Mouse (Mus musculus) C2C12 (cell line): ENCODE results near the gene 1810062G17Rik. TPM values are rescaled to one million over a fixed set of nuclear protein-coding genes. Genes with fewer than 3 reads are reported as not detected.
A peak's percentile ranks its signal among the peaks of the same experiment; 100 is the strongest.

Experiments used
- H3K27me3 ChIP-seq: one replicate; pipeline ENCODE4 v1.6.1; 2011; ENCODE audit not compliant: control insufficient read depth, insufficient read depth, insufficient read length
- H3K36me3 ChIP-seq: one replicate; pipeline ENCODE4 v1.6.1; 2011; ENCODE audit not compliant: control insufficient read depth, insufficient read depth
- H3K4me3 ChIP-seq: one replicate; pipeline ENCODE4 v1.5.1; 2011; ENCODE audit warnings: mild to moderate bottlenecking, control low read depth; ENCODE audit not compliant: poor library complexity, insufficient read depth, severe bottlenecking
- H3K79me2 ChIP-seq: one replicate; pipeline ENCODE4 v1.6.1; 2011; ENCODE audit not compliant: control insufficient read depth, insufficient read depth
- H3K79me3 ChIP-seq: one replicate; pipeline ENCODE4 v1.6.1; 2011; ENCODE audit warnings: low read depth, control low read depth
- H3ac ChIP-seq: one replicate; pipeline ENCODE3; 2011; ENCODE audit warnings: low read depth; ENCODE audit not compliant: control insufficient read depth, insufficient read length
- CEBPB ChIP-seq: IDR thresholded peaks from one replicate; pipeline ENCODE4 v1.6.1; 2011; ENCODE audit warnings: low read depth, mild to moderate bottlenecking, control low read depth, moderate library complexity
- CTCF ChIP-seq: IDR thresholded peaks from one replicate; pipeline ENCODE4 v1.5.1; 2011; ENCODE audit not compliant: control insufficient read depth, insufficient read depth, insufficient read length
- FOSL1 ChIP-seq: IDR thresholded peaks from one replicate; pipeline ENCODE4 v1.8.0; 2011; ENCODE audit warnings: mild to moderate bottlenecking, low read length; ENCODE audit not compliant: poor library complexity, insufficient read depth, severe bottlenecking
- MAX ChIP-seq: IDR thresholded peaks from one replicate; pipeline ENCODE4 v1.6.1; 2011; ENCODE audit warnings: mild to moderate bottlenecking, control low read depth
- MYOD1 ChIP-seq: IDR thresholded peaks from one replicate; pipeline ENCODE4 v1.6.1; 2011; ENCODE audit warnings: low read depth; ENCODE audit not compliant: control insufficient read depth, insufficient read length
- MYOG ChIP-seq: IDR thresholded peaks from one replicate; pipeline ENCODE4 v1.6.1; 2011; ENCODE audit not compliant: control insufficient read depth, insufficient read length; ENCODE audit errors: extremely low read depth
- USF1 ChIP-seq: IDR thresholded peaks from one replicate; pipeline ENCODE4 v1.6.1; 2011; ENCODE audit warnings: low read depth, mild to moderate bottlenecking, control low read depth, moderate library complexity
- long read RNA-seq, 2 experiments: library from polyadenylated mRNA; unstranded; transcript quantifications; one replicate each; pipeline ENCODE4 v2.0.0; 2019 to 2020
- polyA plus RNA-seq: library from polyadenylated mRNA; unstranded; fragments of >200 nt; fragmentation: generic; extraction: Trizol; gene quantifications from one replicate; pipeline ENCODE4 v1.2.1, GENCODE M21; 2012; ENCODE audit warnings: missing spikeins

Gene 1810062G17Rik
- 0.33 TPM for polyA plus RNA-seq
- long read RNA-seq, experiment 1, partial matches to known transcripts, result 0 of 1 reads
- long read RNA-seq, experiment 1, other reads (novel, unspliced or antisense), result 1 of 1 reads
- long read RNA-seq, experiment 2, partial matches to known transcripts, result 0 of 1 reads
- long read RNA-seq, experiment 2, other reads (novel, unspliced or antisense), result 1 of 1 reads

DNA sequence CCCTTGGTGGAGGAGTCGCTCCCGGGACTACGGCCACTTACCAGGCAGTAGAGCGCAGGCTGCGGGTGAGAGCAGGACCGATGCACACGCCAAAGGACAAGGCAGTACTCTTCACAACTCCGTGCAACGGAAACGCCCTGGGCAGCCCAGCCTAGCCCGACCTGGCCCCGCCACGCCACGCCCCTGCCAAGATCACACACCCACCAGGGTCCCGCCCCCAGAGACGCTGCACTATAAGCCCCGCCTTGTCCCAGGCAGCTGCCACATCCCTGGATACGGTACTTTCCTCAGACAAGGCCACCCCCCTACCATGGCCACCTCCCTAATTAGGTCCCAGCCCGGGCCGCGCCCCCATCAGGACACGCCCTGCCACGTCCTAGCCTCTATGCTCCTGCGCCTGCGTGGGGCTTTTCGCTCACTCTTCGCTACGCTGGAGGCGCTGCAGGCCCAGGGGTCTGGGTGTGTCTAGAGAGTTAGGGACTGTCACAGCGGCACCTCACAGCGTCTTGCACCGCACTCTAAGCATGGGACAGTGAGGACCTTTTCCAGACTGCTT, at the start of gene 1810062G17Rik, which contains the start of gene Anxa5:
TSS of gene 1810062G17Rik (plus strand) at position 406 of the 556 bp plus-strand sequence.
TSS of gene Anxa5 (minus strand) at position 363 of the 556 bp plus-strand sequence.
- Histone ChIP-seq H3K27me3 (no peaks in the 10 kb centered on the region), H3K79me2 (peaks cover 60% of the 10 kb centered on the region), H3K4me3 (peak within 1 kb of the TSS; percentile 89), H3K36me3 (peaks cover 11% of the 10 kb centered on the region), H3ac (peak within 1 kb of the TSS; percentile 80), H3K79me3 (peaks cover 44% of the 10 kb centered on the region)
- TF ChIP-seq MYOG (no peak), MYOD1 (no peak), CTCF (no peak), FOSL1 (no peak)

DNA sequence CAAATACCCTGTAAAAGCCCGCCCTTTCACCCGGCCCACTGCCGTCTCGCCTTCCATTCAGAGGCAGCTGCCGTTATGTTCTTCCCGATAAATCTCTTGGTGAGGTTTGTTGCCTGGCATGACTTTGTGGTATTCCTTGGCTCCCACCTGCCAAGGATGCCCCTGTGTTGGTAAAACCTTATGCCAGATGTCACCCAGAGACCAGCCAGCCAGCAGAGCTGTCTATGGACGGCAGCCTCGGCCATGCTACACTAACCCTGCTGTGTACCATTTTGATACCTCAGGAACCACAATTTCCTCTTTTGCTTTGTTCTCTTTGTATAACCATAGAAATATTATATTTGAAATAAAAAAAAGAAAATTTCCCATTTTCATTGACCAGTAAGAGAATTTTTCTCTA, 48.4 kb upstream of the 1810062G17Rik start:
- H3K4me3 ChIP-seq, result no peak overlapping the region
- H3K27me3 ChIP-seq, result no peaks in the 10 kb centered on the region
- TF ChIP-seq MAX, result no peak
- no peak for TF ChIP-seq MYOG
- TF ChIP-seq USF1, result no peak
- TF ChIP-seq CTCF, result no peak
- TF ChIP-seq CEBPB, result no peak
- no peak for TF ChIP-seq FOSL1
- no peak for TF ChIP-seq MYOD1
- no peaks in the 10 kb centered on the region for H3K36me3 ChIP-seq
- H3K79me3 ChIP-seq, result no peaks in the 10 kb centered on the region
- H3K79me2 ChIP-seq, result no peaks in the 10 kb centered on the region
- H3ac ChIP-seq, result no peak overlapping the region

- H3K36me3 ChIP-seq, result no peaks in the 10 kb centered on the region
- no peaks in the 10 kb centered on the region for H3K79me2 ChIP-seq
- no peaks in the 10 kb centered on the region for H3K27me3 ChIP-seq
- H3K79me3 ChIP-seq, result no peaks in the 10 kb centered on the region
- no peak for TF ChIP-seq FOSL1
- no peak for TF ChIP-seq CEBPB
- TF ChIP-seq USF1, result no peak
- no peak overlapping the region for H3ac ChIP-seq
- no peak overlapping the region for H3K4me3 ChIP-seq
Measured at GRCm38 (mm10) chr3:36430360-36430759, 45.4 kb upstream of the 1810062G17Rik start.

DNA sequence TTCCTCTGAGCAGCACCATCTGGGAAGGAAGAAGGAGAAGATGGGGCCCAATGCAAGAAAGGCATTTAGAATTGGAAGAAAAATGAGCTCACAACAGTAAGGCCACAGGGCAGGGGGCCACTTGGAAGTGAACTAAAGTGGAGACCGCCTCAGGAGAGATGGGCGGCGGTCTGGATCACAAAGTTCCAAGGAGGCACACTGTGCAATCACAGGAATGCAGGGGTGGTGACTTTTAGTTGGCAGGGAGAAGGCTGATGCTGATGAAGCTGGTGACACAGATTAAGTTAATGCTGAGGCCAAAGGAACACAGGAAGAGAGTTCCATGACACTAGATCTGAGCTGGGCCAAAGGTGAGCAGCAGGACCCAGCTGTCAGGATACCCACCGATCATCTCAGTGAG, 35.5 kb upstream of the 1810062G17Rik start:
- H3K36me3 ChIP-seq, result peaks cover 7% of the 10 kb centered on the region
- TF ChIP-seq MYOG, result no peak
- TF ChIP-seq CEBPB, result no peak
- no peak for TF ChIP-seq MAX
- no peaks in the 10 kb centered on the region for H3K79me2 ChIP-seq
- H3K4me3 ChIP-seq, result no peak overlapping the region
- no peaks in the 10 kb centered on the region for H3K79me3 ChIP-seq
- H3K27me3 ChIP-seq, result no peaks in the 10 kb centered on the region
- no peak overlapping the region for H3ac ChIP-seq

- Histone ChIP-seq H3ac (no peak overlapping the region), H3K79me2 (no peaks in the 10 kb centered on the region), H3K36me3 (peaks cover 24% of the 10 kb centered on the region), H3K79me3 (no peaks in the 10 kb centered on the region), H3K4me3 (no peak overlapping the region), H3K27me3 (no peaks in the 10 kb centered on the region)
- TF ChIP-seq MAX (no peak), CTCF (peak; percentile 18)
Measured at GRCm38 (mm10) chr3:36442426-36442825, 33.3 kb upstream of the 1810062G17Rik start.

- H3K79me2 ChIP-seq, result no peaks in the 10 kb centered on the region
- no peak overlapping the region for H3ac ChIP-seq
- no peaks in the 10 kb centered on the region for H3K79me3 ChIP-seq
- no peak overlapping the region for H3K4me3 ChIP-seq
- TF ChIP-seq MYOD1, result no peak
- H3K36me3 ChIP-seq, result peaks cover 51% of the 10 kb centered on the region
- H3K27me3 ChIP-seq, result no peaks in the 10 kb centered on the region
Measured at GRCm38 (mm10) chr3:36446041-36446440, 29.7 kb upstream of the 1810062G17Rik start.
